Mouse (Mus musculus) neural tube, embryonic 10.5 days (tissue): Measurements from ENCODE around the gene Emc9.

Experiments
- DNase-seq: peaks from one replicate; pipeline ENCODE4 v3.0.0-alpha.2; 2017; ENCODE audit warnings: low spot score; ENCODE audit errors: extremely low spot score

The Emc9 gene

GRCm38 (mm10) chr14:55584702-55585565 is at the start of gene Emc9:
Gene Emc9 (minus strand): TSS chr14:55585302.
- peak; percentile 64 for DNase-seq

DNA sequence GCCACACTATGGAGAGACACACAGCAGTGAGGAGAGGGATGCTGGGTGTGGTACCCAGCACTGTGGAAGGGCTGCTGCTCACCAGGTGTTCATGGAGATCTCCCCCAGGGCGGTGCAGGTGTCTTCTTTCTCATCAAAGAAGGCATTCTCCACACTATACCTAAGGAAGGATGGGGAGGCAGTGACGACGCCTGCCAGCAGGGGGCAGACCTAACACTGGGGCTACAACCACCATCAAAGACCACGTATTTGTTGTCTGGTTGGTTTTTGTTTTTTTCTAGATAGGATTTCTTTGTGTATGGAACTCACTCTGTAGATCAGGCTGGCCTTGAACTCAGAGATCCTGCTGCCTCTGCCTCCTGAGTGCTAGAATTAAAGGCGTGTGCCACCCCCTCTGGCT is 44.2 kb upstream of the Emc9 start:
- DNase-seq, result peak; percentile 24

DNA sequence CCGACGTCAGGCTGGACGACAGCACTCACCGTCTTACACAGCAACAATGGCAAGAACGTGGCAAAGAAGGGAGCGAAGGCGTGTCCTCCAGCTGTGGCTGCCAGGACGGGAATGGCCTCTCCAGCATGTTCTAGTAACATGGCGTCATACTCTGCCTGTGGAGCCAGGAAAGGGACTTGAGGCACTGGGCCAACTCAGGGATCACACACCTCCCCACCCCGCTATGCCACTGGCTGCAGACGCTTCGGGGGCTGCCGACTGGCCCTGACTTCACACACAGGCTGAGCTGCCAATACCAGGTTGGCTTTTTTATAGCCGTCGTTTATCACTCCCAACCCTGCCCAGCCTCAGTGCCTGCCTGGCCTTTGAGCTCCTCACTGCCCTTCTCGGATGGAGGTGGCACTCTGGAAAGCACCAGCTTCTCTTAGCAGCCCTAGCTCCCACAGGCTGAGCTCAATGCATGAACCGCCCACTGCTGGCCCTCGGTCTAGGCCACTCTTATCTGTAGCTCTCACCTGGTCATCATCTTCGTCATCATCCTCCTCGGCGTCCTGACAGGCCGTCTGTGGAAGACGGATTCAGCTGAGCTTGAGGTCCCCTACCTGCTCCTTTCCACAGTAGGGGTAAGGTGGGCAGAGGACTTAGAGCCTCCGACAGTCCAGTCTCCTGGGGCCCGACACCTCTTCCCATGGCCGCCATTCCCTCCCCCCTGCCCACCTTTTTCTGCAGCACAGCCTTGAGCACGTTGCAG is 43.1 kb upstream of the Emc9 start:
- DNase-seq, result no peak

GRCm38 (mm10) chr14:55618486-55619195 is 33.5 kb upstream of the Emc9 start:
- DNase-seq, result no peak

GRCm38 (mm10) chr14:55617822-55618221 is 32.7 kb upstream of the Emc9 start, which contains the start of gene Rec8:
Gene Rec8 (plus strand): TSS chr14:55618037.
- DNase-seq, result peak; percentile 54

- DNase-seq, result no peak
These were observed 31.7 kb upstream of the Emc9 start for GRCm38 (mm10) chr14:55616844-55617243.

DNA sequence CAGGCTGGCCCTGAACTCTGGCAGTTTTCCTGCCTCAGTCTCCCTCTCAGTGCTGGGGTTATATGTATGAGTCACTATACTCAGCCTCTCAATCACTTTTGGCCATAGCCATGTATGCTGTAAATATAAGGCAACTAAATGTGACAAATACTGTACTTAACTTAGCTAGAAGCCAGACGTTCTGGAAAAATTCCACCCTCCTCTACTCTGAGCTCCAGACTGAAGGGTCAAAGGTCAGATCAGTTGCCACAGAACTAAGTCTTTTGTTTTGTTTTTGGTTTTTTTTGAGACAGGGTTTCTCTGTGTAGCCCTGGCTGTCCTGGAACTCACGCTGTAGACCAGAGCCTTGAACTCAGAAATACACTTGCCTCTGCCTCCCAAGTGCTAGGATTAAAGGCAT is 30.8 kb upstream of the Emc9 start:
- no peak for DNase-seq

GRCm38 (mm10) chr14:55614565-55615178 is 29.6 kb upstream of the Emc9 start:
- no peak for DNase-seq

DNA sequence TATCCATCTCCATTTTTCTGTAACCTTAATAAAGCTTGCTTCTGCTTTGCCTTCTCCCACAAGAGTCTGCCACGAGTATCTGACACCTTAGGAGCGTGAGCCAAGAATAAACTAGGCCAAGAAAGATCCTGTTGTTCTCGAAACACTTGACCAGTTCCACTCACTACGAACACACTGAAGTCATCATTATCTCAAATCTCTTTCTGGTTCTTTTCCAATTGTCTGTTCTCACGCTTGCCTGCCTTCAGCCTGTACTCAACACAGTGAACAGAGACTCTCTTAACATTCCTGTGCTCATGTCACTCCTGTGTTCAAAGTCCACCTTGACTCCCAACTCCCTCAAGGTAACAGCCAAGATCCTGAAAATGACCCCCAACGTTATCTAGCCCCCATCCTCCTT is 28.2 kb upstream of the Emc9 start:
- no peak for DNase-seq

- no peak for DNase-seq
These were observed 23.2 kb upstream of the Emc9 start for GRCm38 (mm10) chr14:55608339-55608738.

DNA sequence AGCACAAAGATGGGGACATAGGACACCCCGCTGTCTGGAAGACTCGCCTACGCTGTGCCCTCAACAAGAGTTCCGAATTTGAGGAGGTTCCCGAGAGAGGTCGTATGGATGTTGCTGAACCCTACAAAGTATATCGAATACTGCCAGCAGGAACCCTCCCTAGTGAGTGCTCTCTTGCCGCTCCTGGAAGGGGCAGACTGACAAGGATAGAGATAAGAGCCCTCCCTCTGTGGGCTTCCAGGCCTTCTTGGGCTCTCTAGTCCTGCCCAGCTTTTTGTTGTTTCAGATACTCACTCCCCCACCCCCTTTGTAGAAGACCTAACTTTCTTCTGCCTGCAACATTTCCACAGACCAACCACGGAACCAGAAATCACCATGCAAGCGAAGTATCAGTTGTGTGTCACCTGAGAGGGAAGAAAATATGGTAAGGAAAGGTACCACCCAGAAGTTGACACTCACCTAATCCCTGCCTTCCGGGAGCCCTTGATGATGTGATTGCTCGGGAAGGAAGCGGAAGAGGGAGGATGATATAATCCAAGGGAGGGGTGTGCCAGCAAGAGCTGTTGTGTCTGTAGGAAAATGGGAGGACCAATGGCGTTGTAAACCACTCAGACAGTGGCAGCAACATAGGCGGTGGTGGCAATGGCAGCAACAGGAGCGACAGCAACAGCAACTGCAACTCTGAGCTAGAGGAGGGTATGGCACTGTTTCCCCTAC is 20.8 kb upstream of the Emc9 start:
- DNase-seq, result no peak

- no peak for DNase-seq
These were observed 19.7 kb upstream of the Emc9 start for GRCm38 (mm10) chr14:55604823-55605222.

DNA sequence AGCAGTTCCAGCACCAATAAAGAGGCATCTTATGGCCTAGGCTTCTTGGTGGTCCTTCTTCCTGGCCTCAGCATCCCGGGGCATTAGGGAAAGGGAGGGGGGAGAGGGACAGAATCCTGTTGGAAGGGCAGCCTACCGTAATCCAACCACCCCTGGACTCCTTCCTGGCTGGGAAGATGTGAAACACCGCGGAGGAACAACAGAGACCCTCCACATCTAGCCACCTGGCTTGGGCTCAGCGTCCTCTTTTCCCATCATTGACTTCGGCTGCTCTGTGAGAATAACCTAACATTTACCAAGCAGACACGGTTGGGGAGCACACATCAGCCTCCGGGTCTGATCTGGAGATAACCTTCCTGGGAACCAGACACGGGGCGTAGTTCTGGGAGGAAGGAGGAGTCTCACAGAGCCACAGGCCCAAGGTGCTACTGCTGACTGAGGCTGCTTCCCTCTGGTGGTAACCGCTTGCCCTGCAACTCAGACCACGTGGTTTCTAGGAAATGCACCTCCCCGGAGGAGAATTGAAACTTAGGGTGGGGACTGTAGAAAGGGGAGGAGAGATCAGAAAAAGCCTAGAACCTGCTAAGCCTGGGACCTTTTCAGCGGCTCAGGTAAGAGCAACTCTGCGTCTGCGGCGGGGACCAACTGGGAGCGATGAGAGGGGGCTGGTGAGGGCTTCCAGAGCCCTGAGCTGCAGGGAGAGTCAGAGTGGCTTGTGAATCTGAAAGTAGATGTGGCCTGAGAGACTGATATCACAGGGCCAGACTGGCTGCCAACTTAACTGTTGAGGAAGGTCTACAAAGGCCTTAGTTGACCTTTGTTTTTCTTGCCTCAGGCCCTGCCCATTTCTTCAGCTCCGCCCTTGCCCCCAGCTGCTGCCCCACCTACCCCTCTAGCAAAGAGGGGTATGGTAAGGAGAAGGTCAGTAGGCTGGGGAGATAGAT is 18.8 kb upstream of the Emc9 start:
- peak; percentile 76 for DNase-seq

- DNase-seq, result no peak
These were observed 18.1 kb upstream of the Emc9 start, which contains the start of gene Irf9 for GRCm38 (mm10) chr14:55603271-55603632. Gene Irf9 (plus strand): TSS chr14:55603571.

GRCm38 (mm10) chr14:55598521-55599390 is 13.7 kb upstream of the Emc9 start:
- no peak for DNase-seq

GRCm38 (mm10) chr14:55596036-55596690 is 11.1 kb upstream of the Emc9 start:
- DNase-seq, result no peak

GRCm38 (mm10) chr14:55592226-55592625 is 7.1 kb upstream of the Emc9 start:
- DNase-seq, result no peak

- DNase-seq, result peak; percentile 86
These were observed 6.3 kb upstream of the Emc9 start, which contains the start of gene Rnf31 for GRCm38 (mm10) chr14:55591331-55591891. Gene Rnf31 (plus strand): TSS chr14:55591708.
